Mouse (Mus musculus): Measurements from ENCODE around the gene Homer2. TPM values are rescaled to one million over a fixed set of nuclear protein-coding genes. Genes with fewer than 3 reads are reported as not detected.

The Homer2 gene
- polyA plus RNA-seq, 1 experiment from 2014 or later, result 80.4 TPM

- Histone ChIP-seq H3K4me2 (ENCODE audit: low read length) (0 out of 2 replicates have a peak overlapping the region, but pooled peaks have one; percentile 16), H3K9ac (ENCODE audit: low read length) (no peak overlapping the region), H3K4me3 (ENCODE audit: control insufficient read depth in 1 of 2, insufficient read depth in 1 of 2, low read depth in 1 of 2, low read length in 2 of 2) (no peak overlapping the region), H3K27ac (replicated peaks in 1 of 2; ENCODE audit: control insufficient read depth in 1 of 2, insufficient read depth in 1 of 2, low read depth in 2 of 2, low read length in 2 of 2) (no peak overlapping the region; a peak in 1 of 4 replicates), H3K27me3 (ENCODE audit: control insufficient read depth, insufficient read depth, low read length) (no peaks in the 10 kb centered on the region), H3K4me1 (ENCODE audit: control insufficient read depth in 2 of 2, insufficient read depth in 2 of 2, low read length in 2 of 2) (peaks cover 19 to 36% of the 10 kb centered on the region in 2 experiments), H3K36me3 (ENCODE audit: control insufficient read depth, insufficient read depth, low read length) (peaks cover 38% of the 10 kb centered on the region), H3K9me3 (ENCODE audit: control insufficient read depth, low read length) (no peaks in the 10 kb centered on the region)
- 44% methylated on average over 8 of the region's 8 CpGs for WGBS
- ATAC-seq (ENCODE audit: insufficient number of reproducible peaks, insufficient read depth, low FRiP score, low read depth), result no peak
Observed at GRCm38 (mm10) chr7:81560101-81561049, 147.0 kb downstream of the Homer2 start.

- no peaks in the 10 kb centered on the region for H3K27me3 ChIP-seq (ENCODE audit: control insufficient read depth, insufficient read depth, low read length)
- no peaks in the 10 kb centered on the region for H3K9me3 ChIP-seq (ENCODE audit: control insufficient read depth, low read length)
- ATAC-seq (ENCODE audit: insufficient number of reproducible peaks, insufficient read depth, low FRiP score, low read depth), result no peak
- peaks cover 17 to 32% of the 10 kb centered on the region in 2 experiments for H3K4me1 ChIP-seq (ENCODE audit: control insufficient read depth in 2 of 2, insufficient read depth in 2 of 2, low read length in 2 of 2)
- WGBS, result 78% methylated on average over 14 of the region's 14 CpGs
- no peak overlapping the region for H3K9ac ChIP-seq (ENCODE audit: low read length)
- H3K4me3 ChIP-seq (ENCODE audit: control insufficient read depth in 1 of 2, insufficient read depth in 1 of 2, low read depth in 1 of 2, low read length in 2 of 2), result no peak overlapping the region
- H3K27ac ChIP-seq (replicated peaks in 1 of 2; ENCODE audit: control insufficient read depth in 1 of 2, insufficient read depth in 1 of 2, low read depth in 2 of 2, low read length in 2 of 2), result no peak overlapping the region; a peak in 1 of 4 replicates
- H3K36me3 ChIP-seq (ENCODE audit: control insufficient read depth, insufficient read depth, low read length), result peaks cover 38% of the 10 kb centered on the region
- no peak overlapping the region for H3K4me2 ChIP-seq (ENCODE audit: low read length)
Observed at GRCm38 (mm10) chr7:81559231-81559980, 147.9 kb downstream of the Homer2 start.

- no peaks in the 10 kb centered on the region for H3K9me3 ChIP-seq (ENCODE audit: control insufficient read depth, low read length)
- H3K27ac ChIP-seq (replicated peaks in 1 of 2; ENCODE audit: control insufficient read depth in 1 of 2, insufficient read depth in 1 of 2, low read depth in 2 of 2, low read length in 2 of 2), result no peak overlapping the region
- no peak overlapping the region for H3K9ac ChIP-seq (ENCODE audit: low read length)
- peaks cover 49% of the 10 kb centered on the region for H3K36me3 ChIP-seq (ENCODE audit: control insufficient read depth, insufficient read depth, low read length)
- no peak overlapping the region for H3K4me2 ChIP-seq (ENCODE audit: low read length)
- ATAC-seq (ENCODE audit: insufficient number of reproducible peaks, insufficient read depth, low FRiP score, low read depth), result no peak
- no peaks in the 10 kb centered on the region for H3K27me3 ChIP-seq (ENCODE audit: control insufficient read depth, insufficient read depth, low read length)
- WGBS, result 58% methylated on average over 4 of the region's 4 CpGs
- H3K4me1 ChIP-seq (ENCODE audit: control insufficient read depth in 2 of 2, insufficient read depth in 2 of 2, low read length in 2 of 2), result peaks cover 9 to 19% of the 10 kb centered on the region in 2 experiments; a peak in 3 of 4 replicates
- no peak overlapping the region for H3K4me3 ChIP-seq (ENCODE audit: control insufficient read depth in 1 of 2, insufficient read depth in 1 of 2, low read depth in 1 of 2, low read length in 2 of 2)
Observed at GRCm38 (mm10) chr7:81557985-81558360, 149.4 kb downstream of the Homer2 start.

- peaks cover 9 to 17% of the 10 kb centered on the region in 2 experiments; a peak in 3 of 4 replicates for H3K4me1 ChIP-seq (ENCODE audit: control insufficient read depth in 2 of 2, insufficient read depth in 2 of 2, low read length in 2 of 2)
- no peaks in the 10 kb centered on the region for H3K9me3 ChIP-seq (ENCODE audit: control insufficient read depth, low read length)
- H3K4me2 ChIP-seq (ENCODE audit: low read length), result no peak overlapping the region
- no peak overlapping the region for H3K4me3 ChIP-seq (ENCODE audit: control insufficient read depth in 1 of 2, insufficient read depth in 1 of 2, low read depth in 1 of 2, low read length in 2 of 2)
- H3K27ac ChIP-seq (replicated peaks in 1 of 2; ENCODE audit: control insufficient read depth in 1 of 2, insufficient read depth in 1 of 2, low read depth in 2 of 2, low read length in 2 of 2), result peak overlapping the region in 1 of 2 experiments; percentile 26; a peak in 1 of 4 replicates
- no peak overlapping the region for H3K9ac ChIP-seq (ENCODE audit: low read length)
- H3K27me3 ChIP-seq (ENCODE audit: control insufficient read depth, insufficient read depth, low read length), result no peaks in the 10 kb centered on the region
- WGBS, result 58% methylated on average over 7 of the region's 7 CpGs
- H3K36me3 ChIP-seq (ENCODE audit: control insufficient read depth, insufficient read depth, low read length), result peaks cover 54% of the 10 kb centered on the region
- no peak for ATAC-seq (ENCODE audit: insufficient number of reproducible peaks, insufficient read depth, low FRiP score, low read depth)
Observed at GRCm38 (mm10) chr7:81557252-81557984, 149.9 kb downstream of the Homer2 start.

- no peak overlapping the region for H3K9ac ChIP-seq (ENCODE audit: low read length)
- H3K9me3 ChIP-seq (ENCODE audit: control insufficient read depth, low read length), result no peaks in the 10 kb centered on the region
- no peaks in the 10 kb centered on the region for H3K27me3 ChIP-seq (ENCODE audit: control insufficient read depth, insufficient read depth, low read length)
- H3K27ac ChIP-seq (replicated peaks in 1 of 2; ENCODE audit: control insufficient read depth in 1 of 2, insufficient read depth in 1 of 2, low read depth in 2 of 2, low read length in 2 of 2), result peak overlapping the region; percentile 26 to 30; a peak in 2 of 4 replicates
- 76% methylated on average over 4 of the region's 4 CpGs for WGBS
- no peak for ATAC-seq (ENCODE audit: insufficient number of reproducible peaks, insufficient read depth, low FRiP score, low read depth)
- H3K4me3 ChIP-seq (ENCODE audit: control insufficient read depth in 1 of 2, insufficient read depth in 1 of 2, low read depth in 1 of 2, low read length in 2 of 2), result no peak overlapping the region
- peaks cover 9 to 17% of the 10 kb centered on the region in 2 experiments; a peak in 3 of 4 replicates for H3K4me1 ChIP-seq (ENCODE audit: control insufficient read depth in 2 of 2, insufficient read depth in 2 of 2, low read length in 2 of 2)
- no peak overlapping the region for H3K4me2 ChIP-seq (ENCODE audit: low read length)
- peaks cover 60% of the 10 kb centered on the region for H3K36me3 ChIP-seq (ENCODE audit: control insufficient read depth, insufficient read depth, low read length)
Observed at GRCm38 (mm10) chr7:81556839-81557238, 150.5 kb downstream of the Homer2 start.

GRCm38 (mm10) chr7:81554369-81554768 lies 153.0 kb downstream of the Homer2 start:
- ATAC-seq (ENCODE audit: insufficient number of reproducible peaks, insufficient read depth, low FRiP score, low read depth), result no peak
- peaks cover 75% of the 10 kb centered on the region for H3K36me3 ChIP-seq (ENCODE audit: control insufficient read depth, insufficient read depth, low read length)
- no peak overlapping the region for H3K4me2 ChIP-seq (ENCODE audit: low read length)
- WGBS, result 72% methylated on average over 2 of the region's 2 CpGs
- no peak overlapping the region for H3K4me3 ChIP-seq (ENCODE audit: control insufficient read depth in 1 of 2, insufficient read depth in 1 of 2, low read depth in 1 of 2, low read length in 2 of 2)
- H3K4me1 ChIP-seq (ENCODE audit: control insufficient read depth in 2 of 2, insufficient read depth in 2 of 2, low read length in 2 of 2), result peaks cover 0 to 2% of the 10 kb centered on the region in 2 experiments; a peak in 1 of 4 replicates
- no peak overlapping the region for H3K27ac ChIP-seq (replicated peaks in 1 of 2; ENCODE audit: control insufficient read depth in 1 of 2, insufficient read depth in 1 of 2, low read depth in 2 of 2, low read length in 2 of 2)
- no peaks in the 10 kb centered on the region for H3K27me3 ChIP-seq (ENCODE audit: control insufficient read depth, insufficient read depth, low read length)
- no peak overlapping the region for H3K9ac ChIP-seq (ENCODE audit: low read length)
- no peaks in the 10 kb centered on the region for H3K9me3 ChIP-seq (ENCODE audit: control insufficient read depth, low read length)

- Histone ChIP-seq H3K36me3 (ENCODE audit: control insufficient read depth, insufficient read depth, low read length) (peaks cover 75% of the 10 kb centered on the region), H3K9me3 (ENCODE audit: control insufficient read depth, low read length) (no peaks in the 10 kb centered on the region), H3K9ac (ENCODE audit: low read length) (no peak overlapping the region), H3K4me2 (ENCODE audit: low read length) (no peak overlapping the region), H3K4me3 (ENCODE audit: control insufficient read depth in 1 of 2, insufficient read depth in 1 of 2, low read depth in 1 of 2, low read length in 2 of 2) (no peak overlapping the region), H3K4me1 (ENCODE audit: control insufficient read depth in 2 of 2, insufficient read depth in 2 of 2, low read length in 2 of 2) (peaks cover 0 to 2% of the 10 kb centered on the region in 2 experiments; a peak in 1 of 4 replicates), H3K27me3 (ENCODE audit: control insufficient read depth, insufficient read depth, low read length) (no peaks in the 10 kb centered on the region), H3K27ac (replicated peaks in 1 of 2; ENCODE audit: control insufficient read depth in 1 of 2, insufficient read depth in 1 of 2, low read depth in 2 of 2, low read length in 2 of 2) (no peak overlapping the region)
- WGBS, result 33% methylated on average over 4 of the region's 4 CpGs
- no peak for ATAC-seq (ENCODE audit: insufficient number of reproducible peaks, insufficient read depth, low FRiP score, low read depth)
Observed at GRCm38 (mm10) chr7:81553589-81553988, 153.7 kb downstream of the Homer2 start.
